Mouse (Mus musculus) testis, adult 2 months (tissue): Measurements from ENCODE around the gene Hist1h2ad.

ENCODE experiments used
- CTCF ChIP-seq: fragments of 200-500 bp; IDR thresholded peaks from 2 replicates; pipeline ENCODE4 v1.5.1; 2012; ENCODE audit warnings: low read depth, mild to moderate bottlenecking, inconsistent platforms, low read length, moderate library complexity; ENCODE audit not compliant: control insufficient read depth, insufficient read depth, insufficient replicate concordance
- POLR2A ChIP-seq: fragments of 200-500 bp; IDR thresholded peaks from 2 replicates; pipeline ENCODE4 v1.6.1; 2012; ENCODE audit warnings: low read depth, mild to moderate bottlenecking, inconsistent platforms, low read length, moderate library complexity; ENCODE audit not compliant: control insufficient read depth

DNA sequence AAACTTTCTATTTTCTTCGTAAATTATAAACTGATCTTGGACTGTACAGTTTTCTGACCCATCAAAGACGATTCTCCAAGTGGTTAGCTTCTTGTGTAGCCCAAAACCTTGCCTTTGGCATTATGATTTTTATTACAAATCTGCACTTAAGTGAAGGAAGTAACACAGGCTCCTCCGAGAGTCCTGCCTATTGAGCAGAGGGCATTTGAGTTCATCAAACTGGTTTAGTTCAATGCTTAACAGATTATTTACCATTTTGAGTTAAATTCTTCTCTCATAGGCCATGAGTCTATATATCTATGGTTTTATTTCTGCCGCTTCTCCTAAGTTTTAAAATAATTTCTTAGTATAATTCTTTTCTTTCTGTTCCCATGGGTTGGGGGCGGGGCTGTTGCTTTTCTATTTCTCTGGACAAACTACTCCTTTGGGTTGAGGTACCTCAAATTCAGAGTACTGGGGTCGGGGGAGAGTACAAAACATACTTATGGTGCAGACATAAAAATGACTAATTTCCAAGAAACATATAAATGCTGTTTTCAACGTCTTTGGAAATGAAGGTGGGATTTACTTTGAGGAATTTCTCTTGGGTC is 48.8 kb downstream of the Hist1h2ad start:
- no peak for TF ChIP-seq CTCF
- TF ChIP-seq POLR2A = no peak
